In the genomic region with DNA sequence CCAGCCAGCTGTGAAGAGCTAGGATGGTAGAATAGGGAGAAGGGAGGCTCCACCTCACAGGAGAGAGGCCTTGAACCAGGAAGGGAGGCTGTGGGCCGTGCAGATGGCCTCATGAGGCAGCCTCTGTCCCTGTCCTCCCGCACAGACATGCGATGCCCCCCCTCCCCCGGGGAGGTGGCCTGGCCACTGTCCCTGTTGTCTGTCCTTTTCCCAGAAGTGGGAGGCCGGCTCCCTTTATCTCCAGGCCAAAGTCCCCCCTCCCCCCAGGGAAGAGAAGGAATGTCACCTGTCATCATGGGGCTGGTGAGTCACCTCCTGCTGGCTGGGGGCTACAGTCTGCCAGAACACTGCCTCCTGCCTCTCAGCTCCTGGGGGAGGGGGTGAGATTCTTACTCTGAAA, we compare ENCODE assay signal across 11 mouse cellular contexts.
DNase-seq lines count a peak whose midpoint lies in the region; ATAC-seq and TF ChIP-seq lines count a peak whose summit lies in the region.
"Had no signal": no experiment of that assay in that cellular context is flagged by ENCODE, and none has a peak within 500 bp of the region (broad histone marks: within the 10 kb centered on the region; RNA-seq: fewer than 3 reads in every experiment).

No protein-coding gene starts in this region.

- intact Hi-C loops in heart, postnatal 36 days (cut with DNase I) = no loop called here

- peak; percentile 24 to 38 for DNase-seq in cerebellum, postnatal 14 days
- no peak for DNase-seq in cerebellum, adult 2 months
- peak; percentile 35 for DNase-seq in urinary bladder, postnatal 25 days (ENCODE audit: low spot score)
- DNase-seq in urinary bladder, adult 18-20 months (ENCODE audit: low spot score in 2 of 2) = no peak
- DNase-seq in heart, postnatal 36 days = peak; percentile 50 to 74
- no peak for DNase-seq in T-cell, adult 2 months (ENCODE audit: low spot score)
- DNase-seq in thymus, postnatal 36 days = no peak
- DNase-seq: kidney, postnatal 36 days; thymus, postnatal 4 days had no signal

- H3K4me3 ChIP-seq in cerebellum, adult 2 months (replicated peaks; ENCODE audit: insufficient read depth, low read depth, low read length) = no peak overlapping the region
- H3K4me3 ChIP-seq: forebrain, embryonic 15.5 days had no signal

- no peak for ATAC-seq in megakaryocyte progenitor cell, adult 5-6 weeks (replicated peaks; ENCODE audit: poor library complexity)
- ATAC-seq: forebrain, embryonic 15.5 days had no signal

- TF ChIP-seq CTCF in cerebellum, adult 2 months (IDR thresholded peaks at IDR 0.05; ENCODE audit: borderline replicate concordance, insufficient read depth, low read depth, low read length) = no peak

- H3K27ac ChIP-seq in cerebellum, adult 2 months (ENCODE audit: insufficient read depth, low read length) = no peak overlapping the region
- H3K27ac ChIP-seq: forebrain, embryonic 15.5 days had no signal

- no peaks in the 10 kb centered on the region for H3K4me1 ChIP-seq in cerebellum, adult 2 months (ENCODE audit: control insufficient read depth, insufficient read depth, low read length)

- WGBS in cerebellum, adult 2 months = 23% methylated on average over 5 of the region's 5 CpGs

- no peaks in the 10 kb centered on the region for H3K27me3 ChIP-seq in cerebellum, adult 2 months (ENCODE audit: control insufficient read depth, insufficient read depth, low read length)
- H3K27me3 ChIP-seq: forebrain, embryonic 15.5 days had no signal

- no peak for TF ChIP-seq POLR2A in cerebellum, adult 2 months (IDR thresholded peaks at IDR 0.05; ENCODE audit: borderline replicate concordance, insufficient read depth, low read length)

Comparison
In these comparisons a context has a peak if more than half of its experiments do, and no peak if none do; other contexts are left out.
1. DNase-seq: peak in cerebellum, postnatal 14 days (2 of 2), urinary bladder, postnatal 25 days (single experiment) and heart, postnatal 36 days (2 of 2); none in cerebellum, adult 2 months (0 of 2), urinary bladder, adult 18-20 months (0 of 2), T-cell, adult 2 months (single experiment) and thymus, postnatal 36 days (0 of 2).